Mouse (Mus musculus) liver (tissue): Measurements from ENCODE around the gene Erich2.

Source experiments
- DNase-seq: peaks from one replicate; pipeline ENCODE4 v3.0.0-alpha.2; 2020; ENCODE audit warnings: mixed read lengths

Erich2 gene

GRCm38 (mm10) chr2:70562981-70563671 lies 54.5 kb downstream of the Erich2 start:
- DNase-seq, result no peak

- DNase-seq, result no peak
Observed at GRCm38 (mm10) chr2:70563721-70564645, 55.4 kb downstream of the Erich2 start.

- no peak for DNase-seq
Observed at GRCm38 (mm10) chr2:70564646-70565315, 56.2 kb downstream of the Erich2 start.

GRCm38 (mm10) chr2:70565651-70566602 lies 57.3 kb downstream of the Erich2 start:
- DNase-seq, result no peak

GRCm38 (mm10) chr2:70566603-70566981 lies 58.0 kb downstream of the Erich2 start:
- DNase-seq, result no peak

- peak; percentile 20 for DNase-seq
Observed at GRCm38 (mm10) chr2:70567071-70567681, 58.6 kb downstream of the Erich2 start.

GRCm38 (mm10) chr2:70567682-70568077 lies 59.1 kb downstream of the Erich2 start:
- DNase-seq, result no peak

GRCm38 (mm10) chr2:70568198-70568941 lies 59.8 kb downstream of the Erich2 start:
- DNase-seq, result no peak

GRCm38 (mm10) chr2:70571698-70572097 lies 63.1 kb downstream of the Erich2 start:
- no peak for DNase-seq

- no peak for DNase-seq
Observed at GRCm38 (mm10) chr2:70572251-70572650, 63.6 kb downstream of the Erich2 start.

- DNase-seq, result no peak
Observed at GRCm38 (mm10) chr2:70573544-70574210, 65.1 kb downstream of the Erich2 start.

- no peak for DNase-seq
Observed at GRCm38 (mm10) chr2:70588200-70588599, 79.6 kb downstream of the Erich2 start.
